Mouse (Mus musculus) colon, adult 2 months (tissue): Measurements from ENCODE around the gene Prr5l. TPM values are rescaled to one million over a fixed set of nuclear protein-coding genes. Genes with fewer than 3 reads are reported as not detected.

Source experiments
- polyA plus RNA-seq: library from polyadenylated mRNA; depleted of rRNA; stranded (reverse); fragments of >200 nt; gene quantifications from 2 replicates; pipeline ENCODE4 v1.2.3, GENCODE M21; 2012; rRNA removed

The Prr5l gene
- polyA plus RNA-seq: 2.3 and 3.3 TPM in 2 replicates

DNA sequence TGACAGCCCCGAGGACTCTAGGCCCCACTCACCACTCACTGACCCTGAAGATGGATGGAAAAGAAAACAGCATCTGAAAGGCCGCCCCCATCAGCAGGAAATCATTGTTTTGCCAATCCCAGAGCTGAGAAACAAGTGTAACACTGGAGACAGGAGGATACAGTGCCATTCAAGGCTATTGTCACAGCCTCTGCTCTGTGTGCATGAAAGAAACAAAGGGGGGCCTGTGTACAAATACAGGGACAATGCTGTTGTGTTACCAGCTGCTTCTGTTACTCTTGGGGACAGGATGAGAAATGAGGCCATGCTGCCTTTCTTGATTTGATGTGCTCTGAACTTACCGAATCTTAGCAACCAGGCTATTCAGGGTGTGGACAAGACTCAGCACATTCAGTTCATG is at the start of gene Prr5l:
Gene Prr5l (minus strand): TSS at position 30 of the 400 bp plus-strand sequence.

DNA sequence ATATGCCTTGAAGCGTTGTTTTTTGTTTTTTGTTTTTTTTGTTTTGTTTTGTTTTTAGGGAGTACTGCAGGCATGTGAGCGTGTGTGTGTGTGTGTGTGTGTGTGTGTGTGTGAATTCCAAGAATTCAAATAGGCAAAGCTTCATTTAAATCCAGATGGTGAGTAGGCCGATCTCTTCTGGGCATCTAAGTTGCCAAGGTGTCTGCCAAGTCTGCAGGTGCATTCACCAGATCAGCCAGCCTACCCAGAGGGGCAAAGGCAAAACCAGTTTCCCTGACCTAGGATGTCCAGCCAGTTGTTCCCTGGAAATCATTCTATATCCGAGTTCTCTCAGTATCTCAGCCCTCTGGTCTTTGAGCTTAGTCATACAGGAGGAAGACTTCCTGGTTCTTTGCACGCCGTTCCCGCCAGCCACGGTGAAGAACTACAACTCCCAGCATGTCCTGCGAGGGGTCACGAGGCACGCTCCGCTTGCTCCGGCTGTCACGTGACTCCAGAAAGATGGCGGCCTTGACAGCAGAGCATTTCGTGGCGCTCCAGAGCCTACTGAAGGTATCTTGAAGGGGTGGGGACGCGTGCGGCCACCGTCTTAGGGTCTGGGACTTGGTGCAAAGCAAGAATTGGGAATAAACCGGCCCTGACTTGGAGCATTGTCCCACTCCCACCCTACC is 3.1 kb upstream of the Prr5l start, which contains the start of gene Commd9:
Gene Commd9 (plus strand): TSS at position 480 of the 671 bp plus-strand sequence.

DNA sequence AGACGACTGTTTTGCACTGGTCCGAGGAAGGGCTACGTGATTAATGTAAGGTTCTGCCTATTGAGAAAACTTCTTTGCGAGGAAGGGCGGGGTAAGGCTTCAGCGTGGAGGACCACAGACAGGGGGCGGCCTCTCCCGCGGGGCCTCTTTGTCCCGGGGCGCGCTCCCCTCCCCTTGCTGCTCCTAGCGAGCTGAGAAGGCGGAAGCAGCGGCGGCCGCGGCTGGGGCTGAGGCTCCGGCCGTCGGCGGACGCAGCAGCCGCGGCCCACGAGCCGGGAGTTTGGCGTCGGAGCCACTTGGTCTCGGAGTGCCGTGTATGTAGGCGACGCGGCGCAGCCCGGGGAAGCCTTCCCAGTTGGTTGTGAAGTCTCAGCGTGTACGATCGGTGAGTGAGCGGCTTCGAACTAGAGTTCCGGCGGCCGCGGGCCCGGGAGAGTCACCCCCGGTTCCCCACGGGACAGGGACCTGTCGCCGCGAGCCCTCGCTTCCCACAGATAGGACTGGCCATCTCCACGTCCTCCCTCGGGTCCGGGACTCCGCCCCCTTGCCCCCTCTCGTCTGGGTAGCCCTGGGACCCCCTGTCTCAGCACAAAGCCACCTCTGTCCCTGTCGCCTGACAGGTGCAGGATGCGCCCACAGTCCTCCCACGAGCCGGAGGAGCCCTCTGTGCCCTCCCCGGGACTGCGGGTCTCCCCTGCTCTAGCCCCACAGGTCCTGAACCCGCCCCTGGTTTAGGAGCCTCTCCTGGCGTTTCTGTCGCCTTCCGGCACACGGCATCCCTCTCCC is 204.4 kb downstream of the Prr5l start, which contains the start of gene Traf6:
Gene Traf6 (plus strand): TSS at position 194 of the 786 bp plus-strand sequence.

Other genes with a start within 250 kb of the Prr5l start
- not detected in 2 replicates for gene Rag1, start 233.5 kb downstream of the Prr5l start, polyA plus RNA-seq
- gene B230118H07Rik, start 233.5 kb downstream of the Prr5l start, polyA plus RNA-seq: 0.81 and 1.1 TPM in 2 replicates
- gene Traf6, start 204.6 kb downstream of the Prr5l start, polyA plus RNA-seq: 6.5 and 7.7 TPM in 2 replicates
- 36.4 and 55.8 TPM in 2 replicates for gene Commd9, start 3.2 kb upstream of the Prr5l start, polyA plus RNA-seq